Mouse (Mus musculus) MEL (cell line): Measurements from ENCODE around the gene Lmnb2.

Experiments used
- CHD2 ChIP-seq: IDR thresholded peaks from 2 replicates; pipeline ENCODE4 v1.6.1; 2011; ENCODE audit warnings: low read length, improper control_type of control experiment
- CTCF ChIP-seq, 3 experiments: IDR thresholded peaks in 2 of 3; conservative IDR thresholded peaks in 1 of 3; 2 replicates each; pipeline ENCODE4 v1.5.1; 2011 to 2012; ENCODE audit warnings: low read length in 3 of 3, low read depth in 2 of 3, mild to moderate bottlenecking in 2 of 3, improper control_type of control experiment in 1 of 3, inconsistent platforms in 1 of 3, mixed read lengths in 1 of 3, moderate library complexity in 1 of 3; ENCODE audit not compliant: control insufficient read depth in 1 of 3, insufficient read depth in 1 of 3, poor library complexity in 1 of 3, severe bottlenecking in 1 of 3
- EP300 ChIP-seq, 2 experiments: IDR thresholded peaks; 2 replicates each; pipeline ENCODE4 v1.6.1; 2011; ENCODE audit warnings: improper control_type of control experiment in 2 of 2, low read length in 2 of 2, low read depth in 1 of 2, mild to moderate bottlenecking in 1 of 2
- JUND ChIP-seq: IDR thresholded peaks from 2 replicates; pipeline ENCODE4 v1.6.1; 2011; ENCODE audit warnings: low read depth, mild to moderate bottlenecking, improper control_type of control experiment, low read length
- MAZ ChIP-seq: IDR thresholded peaks from 2 replicates; pipeline ENCODE4 v1.6.1; 2012; ENCODE audit warnings: low read depth, mild to moderate bottlenecking, inconsistent platforms, low read length, improper control_type of control experiment
- MYC ChIP-seq: IDR thresholded peaks from 2 replicates; pipeline ENCODE4 v1.6.1; 2011; ENCODE audit warnings: low read depth, mild to moderate bottlenecking, low read length, improper control_type of control experiment, moderate library complexity
- POLR2A ChIP-seq, 2 experiments: IDR thresholded peaks; 2 replicates each; pipeline ENCODE4 v1.6.1; 2011 to 2012; ENCODE audit warnings: low read length in 2 of 2, mild to moderate bottlenecking in 2 of 2, control low read depth in 1 of 2, improper control_type of control experiment in 1 of 2, low read depth in 1 of 2, moderate library complexity in 1 of 2; ENCODE audit not compliant: control insufficient read depth in 1 of 2, insufficient read depth in 1 of 2, poor library complexity in 1 of 2
- TAL1 ChIP-seq: IDR thresholded peaks from 2 replicates; pipeline ENCODE4 v1.6.1; 2012; ENCODE audit warnings: mild to moderate bottlenecking, inconsistent platforms, low read length, moderate library complexity, mixed read lengths
- USF1 ChIP-seq: IDR thresholded peaks from 2 replicates; pipeline ENCODE4 v1.6.1; 2014; ENCODE audit warnings: low read depth, mild to moderate bottlenecking, inconsistent platforms, low read length, improper control_type of control experiment, moderate library complexity

DNA sequence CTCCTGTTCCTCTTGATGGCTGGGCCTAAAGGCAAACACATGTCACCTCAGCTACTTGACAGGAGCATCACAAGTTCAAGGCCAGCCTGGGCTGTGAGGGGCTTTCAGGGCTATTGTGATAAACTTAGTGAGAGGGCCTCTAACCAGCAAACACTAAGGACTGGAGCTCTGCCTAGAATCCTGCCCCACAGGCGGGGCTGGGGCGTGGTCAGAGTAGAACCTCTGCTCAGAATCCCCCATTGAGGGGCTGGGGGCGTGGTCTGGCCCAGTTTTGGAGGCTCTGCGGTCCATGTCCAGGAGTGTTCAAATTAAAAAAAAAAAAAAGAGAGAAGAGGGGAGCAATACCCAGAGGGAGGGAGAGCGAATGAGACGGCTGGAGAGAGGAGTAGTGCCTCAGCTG, 22.3 kb downstream of the Lmnb2 start:
- no peak for TF ChIP-seq EP300 (IDR thresholded peaks at IDR 0.05; ENCODE audit: low read depth in 1 of 2, low read length in 2 of 2)
- TF ChIP-seq JUND: no peak
- TF ChIP-seq USF1: no peak
- no peak for TF ChIP-seq POLR2A (IDR thresholded peaks at IDR 0.05; ENCODE audit: control insufficient read depth in 1 of 2, insufficient read depth in 1 of 2, low read depth in 1 of 2, low read length in 2 of 2, poor library complexity in 1 of 2)
- TF ChIP-seq CTCF (IDR thresholded peaks at IDR 0.05 in 2 of 3, conservative IDR thresholded peaks at IDR 0.05 in 1 of 3; ENCODE audit: control insufficient read depth in 1 of 3, insufficient read depth in 1 of 3, low read depth in 2 of 3, low read length in 3 of 3, poor library complexity in 1 of 3, severe bottlenecking in 1 of 3): no peak
- no peak for TF ChIP-seq MAZ
- no peak for TF ChIP-seq TAL1
- no peak for TF ChIP-seq CHD2
- TF ChIP-seq MYC: no peak
